Mouse (Mus musculus) liver, embryonic 11.5 days (tissue): ENCODE results near the gene Pla2g6. TPM values are rescaled to one million over a fixed set of nuclear protein-coding genes. Genes with fewer than 3 reads are reported as not detected.

Experiments
- ATAC-seq: fragments of 200-750 bp; cut with Nextera tagmentation; replicated peaks from 2 replicates; pipeline ENCODE4 v1.8.0; 2017; ENCODE audit warnings: moderate number of reproducible peaks, mild to moderate bottlenecking, moderate TSS enrichment, moderate library complexity; ENCODE audit not compliant: low FRiP score
- DNase-seq: peaks from one replicate; pipeline ENCODE4 v3.0.0-alpha.2; 2017; ENCODE audit warnings: low spot score
- H3K27ac ChIP-seq: fragments of 300-500 bp; sonication (generic); 2 replicates; pipeline ENCODE4 v1.5.1; 2014; ENCODE audit warnings: mild to moderate bottlenecking, low read depth, low read length, control low read depth
- H3K27me3 ChIP-seq: fragments of 300-500 bp; sonication (generic); replicated peaks from 2 replicates; pipeline ENCODE4 v1.6.1; 2014; ENCODE audit warnings: low read length, mixed read lengths; ENCODE audit not compliant: control insufficient read depth, insufficient read depth
- H3K36me3 ChIP-seq: fragments of 300-500 bp; sonication (generic); 2 replicates; pipeline ENCODE4 v1.6.1; 2014; ENCODE audit warnings: mild to moderate bottlenecking, low read length, moderate library complexity, mixed read lengths; ENCODE audit not compliant: control insufficient read depth, insufficient read depth
- H3K4me1 ChIP-seq: fragments of 300-500 bp; sonication (generic); replicated peaks from 2 replicates; pipeline ENCODE4 v1.6.1; 2014; ENCODE audit warnings: low read length, mixed read lengths; ENCODE audit not compliant: control insufficient read depth, insufficient read depth
- H3K4me2 ChIP-seq: fragments of 300-500 bp; sonication (generic); 2 replicates; pipeline ENCODE4 v1.6.1; 2014; ENCODE audit warnings: mild to moderate bottlenecking, control low read depth, moderate library complexity
- H3K4me3 ChIP-seq: fragments of 300-500 bp; sonication (generic); 2 replicates; pipeline ENCODE4 v1.5.1; 2014; ENCODE audit warnings: low read depth, low read length, control low read depth
- H3K9ac ChIP-seq: fragments of 300-500 bp; sonication (generic); 2 replicates; pipeline ENCODE4 v1.6.1; 2014; ENCODE audit warnings: low read depth, low read length, control low read depth
- H3K9me3 ChIP-seq: fragments of 300-500 bp; sonication (generic); 2 replicates; pipeline ENCODE4 v1.6.1; 2016; ENCODE audit warnings: low read length, inconsistent platforms, mixed read lengths; ENCODE audit not compliant: control insufficient read depth
- WGBS: fragments of 180-500 bp; shearing (Covaris S2); extraction: QIAGEN DNeasy Blood & Tissue Kit; methylation state at CpG from one replicate; pipeline ENCODE4 v1.1.7; 2014; 5-methylcytosine and 5-hydroxymethylcytosine counted together
- polyA plus RNA-seq: library from polyadenylated mRNA; unstranded; fragments of >200 nt; fragmentation: Nextera tagmentation; extraction: Ambion mirVana; gene quantifications from 2 replicates; pipeline ENCODE4 v1.2.1, GENCODE M21; 2014

Pla2g6 gene
- polyA plus RNA-seq, 1 experiment from 2014 or later, result 27.7 TPM

GRCm38 (mm10) chr15:79298553-79298952 is 29.6 kb downstream of the Pla2g6 start:
- DNase-seq, result no peak
- Histone ChIP-seq H3K4me1 (no peaks in the 10 kb centered on the region), H3K27me3 (no peaks in the 10 kb centered on the region), H3K27ac (no peak overlapping the region), H3K36me3 (peaks cover 3% of the 10 kb centered on the region; the same call in 1 of the 2 replicates), H3K4me2 (no peak overlapping the region), H3K4me3 (no peak overlapping the region), H3K9ac (no peak overlapping the region), H3K9me3 (no peaks in the 10 kb centered on the region)
- 91% methylated on average over 6 of the region's 6 CpGs for WGBS
- no peak for ATAC-seq

GRCm38 (mm10) chr15:79292779-79293178 is 35.4 kb downstream of the Pla2g6 start:
- H3K4me1 ChIP-seq, result no peaks in the 10 kb centered on the region
- H3K27ac ChIP-seq, result no peak overlapping the region
- ATAC-seq, result no peak
- no peak overlapping the region for H3K9ac ChIP-seq
- no peaks in the 10 kb centered on the region for H3K27me3 ChIP-seq
- no peaks in the 10 kb centered on the region for H3K36me3 ChIP-seq
- no peak overlapping the region for H3K4me2 ChIP-seq
- H3K9me3 ChIP-seq, result no peaks in the 10 kb centered on the region
- WGBS, result 83% methylated on average over 9 of the region's 9 CpGs
- no peak for DNase-seq
- H3K4me3 ChIP-seq, result no peak overlapping the region

- no peak overlapping the region for H3K4me2 ChIP-seq
- ATAC-seq (no peak), DNase-seq (no peak)
- H3K9ac ChIP-seq, result no peak overlapping the region
- no peaks in the 10 kb centered on the region for H3K4me1 ChIP-seq
- H3K4me3 ChIP-seq, result no peak overlapping the region
- WGBS, result 88% methylated on average over 3 of the region's 3 CpGs
- H3K36me3 ChIP-seq, result peaks cover 6% of the 10 kb centered on the region; the same call in 1 of the 2 replicates
- no peaks in the 10 kb centered on the region for H3K27me3 ChIP-seq
- no peak overlapping the region for H3K27ac ChIP-seq
- no peaks in the 10 kb centered on the region for H3K9me3 ChIP-seq
Observed at GRCm38 (mm10) chr15:79290340-79290739, 37.9 kb downstream of the Pla2g6 start.

GRCm38 (mm10) chr15:79289441-79289840 is 38.7 kb downstream of the Pla2g6 start:
- Histone ChIP-seq H3K4me3 (no peak overlapping the region), H3K4me1 (no peaks in the 10 kb centered on the region), H3K9me3 (no peaks in the 10 kb centered on the region), H3K9ac (no peak overlapping the region), H3K4me2 (no peak overlapping the region), H3K27me3 (no peaks in the 10 kb centered on the region), H3K27ac (no peak overlapping the region), H3K36me3 (peaks cover 6% of the 10 kb centered on the region; the same call in 1 of the 2 replicates)
- ATAC-seq (no peak), DNase-seq (no peak)
- WGBS, result 86% methylated on average over 12 of the region's 12 CpGs

- no peak overlapping the region for H3K4me2 ChIP-seq
- H3K4me1 ChIP-seq, result no peaks in the 10 kb centered on the region
- peaks cover 6% of the 10 kb centered on the region; the same call in 1 of the 2 replicates for H3K36me3 ChIP-seq
- H3K27me3 ChIP-seq, result no peaks in the 10 kb centered on the region
- H3K9me3 ChIP-seq, result no peaks in the 10 kb centered on the region
- H3K4me3 ChIP-seq, result no peak overlapping the region
- ATAC-seq (no peak), DNase-seq (no peak)
- H3K9ac ChIP-seq, result no peak overlapping the region
- 79% methylated on average over 3 of the region's 3 CpGs for WGBS
- no peak overlapping the region for H3K27ac ChIP-seq
Observed at GRCm38 (mm10) chr15:79288387-79288786, 39.8 kb downstream of the Pla2g6 start.

GRCm38 (mm10) chr15:79287091-79287490 is 41.1 kb downstream of the Pla2g6 start:
- Histone ChIP-seq H3K9me3 (no peaks in the 10 kb centered on the region), H3K4me3 (no peak overlapping the region), H3K27me3 (no peaks in the 10 kb centered on the region), H3K4me2 (no peak overlapping the region), H3K27ac (no peak overlapping the region), H3K4me1 (no peaks in the 10 kb centered on the region), H3K36me3 (peaks cover 6% of the 10 kb centered on the region; the same call in 1 of the 2 replicates), H3K9ac (no peak overlapping the region)
- ATAC-seq (no peak), DNase-seq (no peak)
- 90% methylated on average over 7 of the region's 7 CpGs for whole genome bisulfite sequencing

GRCm38 (mm10) chr15:79286141-79286540 is 42.0 kb downstream of the Pla2g6 start:
- Histone ChIP-seq H3K9ac (no peak overlapping the region), H3K27ac (no peak overlapping the region), H3K4me3 (no peak overlapping the region), H3K4me1 (peaks cover 8% of the 10 kb centered on the region), H3K27me3 (no peaks in the 10 kb centered on the region), H3K36me3 (peaks cover 6% of the 10 kb centered on the region; the same call in 1 of the 2 replicates), H3K9me3 (no peaks in the 10 kb centered on the region), H3K4me2 (no peak overlapping the region)
- WGBS, result 85% methylated on average over 7 of the region's 7 CpGs
- no peak for DNase-seq
- no peak for ATAC-seq

- Histone ChIP-seq H3K27me3 (no peaks in the 10 kb centered on the region), H3K9me3 (no peaks in the 10 kb centered on the region), H3K4me2 (peak within 1 kb of the TSS; percentile 2; the same call in 1 of the 2 replicates), H3K27ac (0 out of 2 replicates have a peak within 1 kb of the TSS, but pooled peaks have one; percentile 19), H3K36me3 (peaks cover 6% of the 10 kb centered on the region; the same call in 1 of the 2 replicates), H3K9ac (no peak within 1 kb of the TSS), H3K4me3 (no peak within 1 kb of the TSS), H3K4me1 (peaks cover 14% of the 10 kb centered on the region)
- 64% methylated on average over 10 of the region's 10 CpGs for WGBS
- ATAC-seq (no peak), DNase-seq (no peak)
Observed at GRCm38 (mm10) chr15:79285399-79285798, 42.8 kb downstream of the Pla2g6 start, which contains the start of gene Baiap2l2. TSS of gene Baiap2l2 (minus strand) at chr15:79285537.

- no peak overlapping the region for H3K27ac ChIP-seq
- no peak overlapping the region for H3K4me2 ChIP-seq
- peaks cover 14% of the 10 kb centered on the region for H3K4me1 ChIP-seq
- peaks cover 6% of the 10 kb centered on the region; the same call in 1 of the 2 replicates for H3K36me3 ChIP-seq
- DNase-seq (no peak), ATAC-seq (no peak)
- H3K9me3 ChIP-seq, result no peaks in the 10 kb centered on the region
- H3K27me3 ChIP-seq, result no peaks in the 10 kb centered on the region
- H3K9ac ChIP-seq, result no peak overlapping the region
- WGBS, result 75% methylated on average over 4 of the region's 4 CpGs
- H3K4me3 ChIP-seq, result no peak overlapping the region
Observed at GRCm38 (mm10) chr15:79283371-79283770, 44.8 kb downstream of the Pla2g6 start.
